Mouse (Mus musculus) embryonic fibroblast, embryonic 13.5 days (primary cell): ENCODE measurements at regions not wholly inside any gene's neighbourhood (a gene's known extent, or its start where the extent isn't known, plus 50 kb on each side); places are given as distances from the start of the nearest gene placed in this dataset.

Experiments
- H3K27ac ChIP-seq: 2 replicates; pipeline ENCODE4 v1.5.1; 2012; ENCODE audit warnings: low read length, control low read depth, inconsistent platforms; ENCODE audit not compliant: insufficient read depth
- H3K4me1 ChIP-seq: 2 replicates; pipeline ENCODE4 v1.6.1; 2011; ENCODE audit warnings: low read length; ENCODE audit not compliant: control insufficient read depth, insufficient read depth
- H3K4me3 ChIP-seq: 2 replicates; pipeline ENCODE4 v1.5.1; 2011; ENCODE audit warnings: mild to moderate bottlenecking, control low read depth, low read length; ENCODE audit not compliant: insufficient read depth
- CTCF ChIP-seq: IDR thresholded peaks from 2 replicates; pipeline ENCODE4 v1.5.1; 2011; ENCODE audit warnings: mild to moderate bottlenecking, control low read depth, low read length, moderate library complexity, borderline replicate concordance; ENCODE audit not compliant: insufficient read depth
- POLR2A ChIP-seq: IDR thresholded peaks from 2 replicates; pipeline ENCODE4 v1.6.1; 2011; ENCODE audit warnings: low read depth, mild to moderate bottlenecking, control low read depth, low read length, moderate library complexity

GRCm38 (mm10) chr8:10708509-10708908 is 299.7 kb downstream of the Irs2 start:
- TF ChIP-seq POLR2A (no peak), CTCF (no peak)
- Histone ChIP-seq H3K4me3 (no peak overlapping the region), H3K4me1 (no peaks in the 10 kb centered on the region), H3K27ac (no peak overlapping the region)

DNA sequence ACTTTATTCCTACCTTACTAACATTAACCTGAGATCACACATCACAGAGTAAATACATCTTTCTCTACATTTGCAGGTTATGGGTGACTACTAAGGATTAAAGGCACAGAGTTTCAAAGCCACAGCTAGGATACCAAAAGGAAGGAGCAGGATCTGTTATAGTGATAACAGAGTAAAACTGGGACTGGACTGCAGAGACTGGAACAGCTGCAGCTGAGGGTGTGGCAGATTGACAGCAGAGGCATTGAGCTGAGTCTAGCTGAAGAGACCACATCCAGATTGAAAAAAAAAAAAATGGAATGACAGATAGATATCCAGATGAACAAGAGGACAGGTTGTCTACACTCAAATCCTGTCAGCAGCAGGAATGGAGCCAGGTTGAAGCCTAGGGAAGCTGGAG is 301.1 kb downstream of the Irs2 start:
- Histone ChIP-seq H3K4me1 (no peaks in the 10 kb centered on the region), H3K27ac (no peak overlapping the region), H3K4me3 (no peak overlapping the region)
- TF ChIP-seq POLR2A (no peak), CTCF (no peak)

- no peak overlapping the region for H3K27ac ChIP-seq
- no peak overlapping the region for H3K4me3 ChIP-seq
- TF ChIP-seq POLR2A = no peak
- no peaks in the 10 kb centered on the region for H3K4me1 ChIP-seq
Measured at GRCm38 (mm10) chr8:10705909-10706308, 302.3 kb downstream of the Irs2 start.

- TF ChIP-seq POLR2A (no peak), CTCF (no peak)
- Histone ChIP-seq H3K4me3 (no peak overlapping the region), H3K4me1 (no peaks in the 10 kb centered on the region), H3K27ac (no peak overlapping the region)
Measured at GRCm38 (mm10) chr8:10702755-10703154, 305.5 kb downstream of the Irs2 start.

GRCm38 (mm10) chr8:10702248-10702647 is 306.0 kb downstream of the Irs2 start:
- no peaks in the 10 kb centered on the region for H3K4me1 ChIP-seq
- TF ChIP-seq CTCF = no peak
- TF ChIP-seq POLR2A = no peak
- H3K27ac ChIP-seq = no peak overlapping the region
- H3K4me3 ChIP-seq = no peak overlapping the region

GRCm38 (mm10) chr8:10701648-10702061 is 306.6 kb downstream of the Irs2 start:
- no peak overlapping the region for H3K4me3 ChIP-seq
- H3K27ac ChIP-seq = no peak overlapping the region
- TF ChIP-seq CTCF = no peak
- no peak for TF ChIP-seq POLR2A
- no peaks in the 10 kb centered on the region for H3K4me1 ChIP-seq

DNA sequence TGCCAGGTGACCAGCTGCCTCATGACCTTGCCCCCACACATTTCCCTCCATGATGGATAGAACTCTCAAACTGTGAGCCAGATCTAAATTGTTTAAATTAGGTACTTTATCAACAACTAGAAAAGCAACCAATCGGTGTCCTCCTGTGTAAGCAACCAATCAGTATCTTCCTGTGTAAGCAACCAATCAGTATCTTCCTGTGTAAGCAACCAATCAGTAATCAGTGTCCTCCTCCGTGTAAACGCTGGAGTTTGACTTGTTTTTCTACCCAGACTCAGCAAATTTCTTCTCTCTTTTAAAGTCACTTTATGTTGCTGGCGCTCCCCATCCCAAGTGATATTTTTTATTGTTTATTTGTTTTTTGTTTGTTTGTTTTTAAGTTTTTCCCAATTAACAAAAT is 307.0 kb downstream of the Irs2 start:
- Histone ChIP-seq H3K27ac (no peak overlapping the region), H3K4me1 (no peaks in the 10 kb centered on the region), H3K4me3 (no peak overlapping the region)
- TF ChIP-seq CTCF (no peak), POLR2A (no peak)

DNA sequence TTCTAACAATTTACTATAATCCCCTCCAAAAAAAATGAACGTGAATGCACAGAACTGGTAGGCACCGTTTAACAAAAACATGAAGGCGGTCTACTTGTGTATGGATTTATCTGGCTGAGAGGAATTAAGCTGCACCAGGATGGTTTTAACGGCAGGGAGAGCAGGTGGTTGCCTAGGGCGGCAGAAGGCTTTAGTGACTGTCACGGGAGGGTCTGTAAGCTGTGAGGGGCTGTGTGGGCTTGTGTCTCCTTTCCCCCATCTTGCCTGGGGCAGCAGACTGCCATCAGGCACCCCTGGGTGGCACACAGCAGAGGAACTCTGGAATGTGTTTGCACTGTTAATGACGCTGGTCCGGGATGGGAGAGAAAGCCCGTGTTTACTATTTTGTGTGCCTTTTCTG is 308.6 kb downstream of the Irs2 start:
- TF ChIP-seq POLR2A (no peak), CTCF (no peak)
- no peaks in the 10 kb centered on the region for H3K4me1 ChIP-seq
- H3K4me3 ChIP-seq = no peak overlapping the region
- H3K27ac ChIP-seq = no peak overlapping the region

DNA sequence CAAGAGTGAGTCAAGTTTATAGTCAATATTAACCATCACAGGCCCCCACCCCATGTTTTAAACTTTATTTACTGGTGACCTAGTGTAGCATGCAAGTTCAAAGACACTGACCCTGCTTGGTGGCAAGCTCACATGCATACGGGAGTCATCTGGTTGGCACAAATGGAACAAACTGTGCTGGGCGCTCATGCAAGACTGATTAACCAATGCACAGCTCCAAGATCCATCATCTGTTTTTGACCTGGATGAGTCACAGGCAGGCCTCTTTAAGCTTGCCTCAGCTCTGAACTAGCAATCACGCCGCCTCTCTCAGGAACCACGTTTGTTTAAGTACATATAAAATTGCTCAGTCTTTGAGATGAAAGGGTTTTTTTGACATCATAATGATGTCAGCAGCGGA is 313.1 kb downstream of the Irs2 start:
- H3K4me1 ChIP-seq = no peaks in the 10 kb centered on the region
- TF ChIP-seq CTCF (no peak), POLR2A (no peak)
- H3K27ac ChIP-seq = no peak overlapping the region
- no peak overlapping the region for H3K4me3 ChIP-seq

DNA sequence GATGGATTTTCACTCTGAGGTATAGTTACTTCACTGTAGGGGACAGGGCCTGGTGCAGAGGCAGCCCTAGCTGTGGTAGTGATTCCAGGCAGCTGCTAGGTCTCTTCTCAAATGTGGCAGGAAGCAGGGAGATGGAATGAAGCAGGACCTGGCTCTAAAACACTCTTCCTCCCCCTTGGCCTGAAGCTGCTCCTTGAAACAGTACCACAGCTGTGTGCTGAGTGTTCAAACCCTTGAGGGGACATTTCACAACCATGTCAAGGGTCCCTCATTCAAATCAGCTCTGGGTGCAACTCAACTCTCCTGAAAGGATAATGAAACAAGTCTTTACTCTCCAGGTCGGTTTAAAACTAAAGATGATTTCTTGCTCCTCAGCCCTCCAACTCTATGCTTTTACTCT is 317.6 kb downstream of the Irs2 start:
- TF ChIP-seq CTCF (no peak), POLR2A (no peak)
- Histone ChIP-seq H3K4me1 (no peaks in the 10 kb centered on the region), H3K27ac (no peak overlapping the region), H3K4me3 (no peak overlapping the region)

DNA sequence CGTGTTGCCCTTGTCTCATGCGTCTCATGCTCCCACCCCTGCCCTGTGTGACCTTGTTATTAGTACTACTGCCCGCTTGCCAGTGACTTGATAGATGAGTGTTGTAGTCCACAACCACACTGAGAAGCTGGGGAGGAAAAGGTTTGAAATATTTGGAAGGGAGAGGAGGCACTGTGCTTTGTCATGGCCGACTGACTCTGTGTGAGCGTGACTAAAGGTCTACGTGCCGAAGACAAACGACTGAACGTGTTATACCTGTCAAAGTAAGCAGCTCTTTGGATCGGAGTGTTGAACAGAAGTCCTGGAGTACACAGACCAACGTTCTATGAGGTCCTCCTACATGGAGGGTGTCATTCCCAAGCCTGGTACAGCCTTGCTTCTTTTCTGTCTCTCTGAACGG is 318.4 kb downstream of the Irs2 start:
- no peak overlapping the region for H3K4me3 ChIP-seq
- no peak overlapping the region for H3K27ac ChIP-seq
- TF ChIP-seq CTCF (no peak), POLR2A (no peak)
- H3K4me1 ChIP-seq = no peaks in the 10 kb centered on the region
